Mouse (Mus musculus) adrenal gland, postnatal 4 days (tissue): ENCODE data around the gene Dhcr7. TPM values are rescaled to one million over a fixed set of nuclear protein-coding genes. Genes with fewer than 3 reads are reported as not detected.

Experiments
- DNase-seq, 2 experiments: peaks; one replicate each; pipeline ENCODE4 v3.0.0; 2021 to 2022; ENCODE audit warnings: low spot score in 2 of 2, mixed read lengths in 2 of 2
- microRNA-seq: library from miRNA; unstranded; fragments of <30 nt; microRNA quantifications from one replicate; pipeline ENCODE4 v1.2.0, GENCODE M21; 2021
- total RNA-seq, 2 experiments: library from RNA; stranded (reverse); gene quantifications; 2 replicates each; pipeline ENCODE4 v1.2.3; 2021

The Dhcr7 gene
- total RNA-seq, 2 experiments from 2014 or later, result 186 to 188 TPM

DNA sequence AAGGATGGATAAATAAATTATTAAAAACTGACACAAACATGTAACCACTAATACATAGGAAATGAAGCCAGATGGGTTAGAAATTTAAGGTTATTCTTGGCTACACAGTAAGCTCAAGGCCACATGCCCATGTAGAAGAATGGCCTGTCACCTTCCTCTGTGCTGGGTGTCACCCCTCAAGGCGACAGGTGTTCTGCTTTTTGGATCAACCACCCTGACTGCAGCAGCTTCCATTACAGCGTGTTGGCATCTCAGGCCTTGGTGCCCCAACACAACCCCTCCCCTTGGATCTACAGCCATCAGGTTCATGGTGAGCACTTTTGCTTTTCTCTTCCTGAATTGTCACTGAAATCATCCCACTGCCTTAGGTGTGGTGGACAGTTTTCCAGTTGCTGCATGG, 9.7 kb downstream of the Dhcr7 start:
- no peak for DNase-seq

DNA sequence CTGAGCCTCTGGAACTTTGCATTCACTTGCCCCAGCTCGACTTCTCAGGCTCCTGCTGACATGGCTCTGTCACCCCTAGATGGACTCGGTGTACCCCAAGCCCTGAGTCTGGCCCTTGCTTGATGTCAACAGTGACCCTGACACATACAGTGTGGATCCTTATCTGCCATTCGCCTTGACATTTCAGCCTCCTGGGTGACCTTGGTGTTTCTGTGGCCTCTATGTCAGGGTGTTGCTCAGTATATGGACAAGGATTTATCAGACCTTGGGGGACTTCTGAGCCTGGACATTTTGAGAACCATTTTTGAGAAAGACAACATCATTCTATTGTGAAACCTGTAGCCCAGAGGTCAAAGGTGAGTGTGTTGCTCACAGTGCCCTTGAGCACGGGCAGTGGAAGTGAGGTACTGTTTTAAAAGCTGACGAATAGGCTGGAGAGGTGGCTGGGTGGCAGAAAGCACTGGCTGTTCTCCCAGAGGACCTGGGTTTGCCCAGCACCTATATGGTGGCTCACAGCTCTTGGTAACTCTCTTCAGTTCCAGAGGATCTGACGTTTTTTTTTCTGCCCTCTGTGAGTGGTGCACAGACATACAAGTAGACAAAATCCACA, 10.7 kb downstream of the Dhcr7 start:
- DNase-seq, result no peak

DNA sequence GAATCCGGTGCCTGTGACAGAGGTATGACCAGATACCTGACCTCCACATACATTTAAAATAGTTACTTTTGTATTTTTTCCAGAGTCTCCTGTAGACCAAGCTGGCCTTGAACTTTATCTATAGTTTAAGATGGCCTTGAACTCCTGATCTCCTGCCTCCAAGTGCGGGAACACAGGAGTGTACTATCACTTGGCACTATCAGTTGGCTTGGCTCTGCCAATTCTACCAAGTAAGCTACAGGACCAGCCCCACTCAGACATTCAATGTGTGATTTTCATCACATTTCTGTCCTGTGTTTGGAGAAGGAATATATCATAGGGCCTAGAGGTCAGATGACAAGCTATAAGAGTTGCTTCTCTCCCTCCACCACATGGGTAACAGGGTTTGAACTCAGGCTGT, 11.4 kb downstream of the Dhcr7 start:
- no peak for DNase-seq

DNA sequence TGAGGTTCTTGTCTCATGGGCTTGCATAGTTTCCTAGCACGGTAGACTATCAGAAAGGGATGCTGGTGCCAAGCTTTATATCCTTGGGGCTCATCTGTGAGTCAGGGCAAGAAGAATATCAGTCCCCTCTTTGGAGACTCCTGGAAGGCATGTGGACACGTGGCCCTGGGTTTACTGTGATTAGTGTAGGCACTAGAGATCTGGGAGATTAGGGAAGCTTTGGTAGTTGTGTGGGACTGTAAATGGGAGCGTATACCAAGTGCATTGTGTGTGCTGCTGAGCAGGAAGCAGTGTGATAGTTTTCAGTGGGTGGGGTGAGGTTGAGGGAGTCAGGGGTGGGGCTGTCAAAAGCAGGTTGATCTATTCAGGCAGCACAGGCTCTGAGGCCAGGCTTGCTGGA, 12.0 kb downstream of the Dhcr7 start:
- DNase-seq, result no peak

DNA sequence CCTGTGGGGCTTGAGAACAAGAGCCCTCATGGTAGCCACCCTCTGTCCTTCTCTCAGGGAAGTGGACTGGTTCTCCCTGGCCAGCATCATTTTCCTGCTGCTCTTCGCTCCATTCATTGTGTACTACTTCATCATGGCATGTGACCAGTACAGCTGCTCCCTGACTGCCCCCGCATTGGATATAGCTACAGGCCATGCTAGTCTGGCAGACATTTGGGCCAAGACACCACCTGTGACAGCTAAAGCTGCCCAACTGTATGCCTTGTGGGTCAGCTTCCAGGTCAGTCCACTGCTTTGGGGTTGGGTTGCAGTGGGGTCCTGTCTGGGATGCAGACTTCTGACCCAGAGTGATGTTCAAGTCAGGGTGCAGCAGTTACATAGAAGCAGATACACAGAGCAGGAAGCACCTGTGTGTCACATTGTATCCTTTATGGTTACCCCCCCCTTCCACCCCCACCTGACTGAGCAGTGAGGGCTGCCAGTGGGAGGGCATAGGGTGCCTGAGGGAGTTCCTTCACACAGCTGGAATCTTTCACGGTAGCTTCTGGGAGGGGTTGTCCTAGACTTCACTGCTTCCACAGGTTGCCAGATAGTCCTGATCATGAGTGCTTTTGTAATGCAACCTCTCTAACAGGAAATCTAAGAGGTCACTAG, 14.9 kb downstream of the Dhcr7 start:
- DNase-seq, result no peak

DNA sequence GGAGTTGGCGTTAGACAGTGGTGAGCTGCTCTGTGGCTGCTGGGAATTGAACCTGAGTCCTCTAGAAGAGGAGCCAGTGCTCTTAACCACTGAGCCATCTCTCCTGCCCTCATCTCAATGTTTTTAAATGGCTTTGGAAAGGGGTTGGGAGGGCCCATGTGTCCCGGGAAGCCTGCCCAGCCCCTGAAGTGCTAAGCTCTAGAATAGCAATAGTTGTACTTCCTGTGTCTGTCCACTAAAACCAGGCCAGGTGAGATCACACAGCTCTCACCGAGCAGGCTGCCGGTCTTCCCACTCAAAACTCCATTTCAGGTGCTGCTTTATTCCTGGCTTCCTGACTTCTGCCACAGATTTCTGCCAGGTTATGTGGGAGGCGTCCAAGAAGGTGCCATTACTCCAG, 17.2 kb downstream of the Dhcr7 start:
- no peak for DNase-seq

DNA sequence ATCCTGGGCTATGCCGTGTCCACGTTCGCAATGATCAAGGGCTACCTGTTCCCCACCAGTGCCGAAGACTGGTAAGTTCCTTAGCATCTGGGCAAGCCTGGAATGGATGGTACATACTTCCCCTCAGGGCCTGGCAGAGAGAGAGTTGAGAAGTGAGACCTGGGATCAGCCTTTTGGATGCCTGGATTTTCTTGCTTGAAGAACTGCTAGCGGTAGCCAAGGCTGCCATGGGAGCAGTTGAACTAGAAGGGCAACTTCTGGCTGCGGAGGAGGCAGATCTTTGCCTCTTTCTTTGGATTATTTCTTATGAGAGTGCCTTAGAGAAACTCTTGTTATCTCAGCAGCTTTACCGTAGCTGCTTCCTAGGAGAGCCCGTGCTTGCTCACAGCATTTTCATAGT, 18.4 kb downstream of the Dhcr7 start:
- DNase-seq, result no peak

DNA sequence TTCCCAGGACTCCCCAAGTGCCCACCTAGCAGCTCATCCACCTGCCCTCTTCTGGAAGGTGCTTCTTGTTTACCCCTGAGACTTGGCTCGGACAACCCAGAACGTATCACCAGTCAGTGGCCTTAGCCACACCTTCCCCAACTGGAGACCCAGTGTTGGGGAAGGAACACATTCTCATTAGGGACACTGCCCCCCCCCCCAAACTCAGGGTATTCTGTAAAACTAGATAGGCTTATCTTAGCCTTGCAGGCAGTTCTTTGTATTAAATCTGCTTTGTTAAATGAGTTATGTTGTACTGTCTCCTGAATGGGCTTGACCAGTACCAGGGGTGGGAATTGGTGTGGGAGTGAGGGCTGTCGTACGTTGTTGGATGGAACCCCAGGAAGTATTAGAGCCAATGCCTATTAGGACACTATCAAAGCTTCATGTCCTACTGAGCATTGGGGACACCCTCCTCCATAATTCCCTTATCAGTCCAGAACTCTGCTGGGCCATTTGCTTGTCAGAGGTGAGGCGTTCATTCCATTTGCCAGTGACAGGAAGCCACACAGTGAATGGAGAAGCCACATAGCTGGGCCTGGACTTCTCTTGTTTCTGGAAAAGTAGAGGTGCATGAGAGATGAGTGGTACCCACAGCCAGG, 25.3 kb downstream of the Dhcr7 start:
- DNase-seq, result no peak

DNA sequence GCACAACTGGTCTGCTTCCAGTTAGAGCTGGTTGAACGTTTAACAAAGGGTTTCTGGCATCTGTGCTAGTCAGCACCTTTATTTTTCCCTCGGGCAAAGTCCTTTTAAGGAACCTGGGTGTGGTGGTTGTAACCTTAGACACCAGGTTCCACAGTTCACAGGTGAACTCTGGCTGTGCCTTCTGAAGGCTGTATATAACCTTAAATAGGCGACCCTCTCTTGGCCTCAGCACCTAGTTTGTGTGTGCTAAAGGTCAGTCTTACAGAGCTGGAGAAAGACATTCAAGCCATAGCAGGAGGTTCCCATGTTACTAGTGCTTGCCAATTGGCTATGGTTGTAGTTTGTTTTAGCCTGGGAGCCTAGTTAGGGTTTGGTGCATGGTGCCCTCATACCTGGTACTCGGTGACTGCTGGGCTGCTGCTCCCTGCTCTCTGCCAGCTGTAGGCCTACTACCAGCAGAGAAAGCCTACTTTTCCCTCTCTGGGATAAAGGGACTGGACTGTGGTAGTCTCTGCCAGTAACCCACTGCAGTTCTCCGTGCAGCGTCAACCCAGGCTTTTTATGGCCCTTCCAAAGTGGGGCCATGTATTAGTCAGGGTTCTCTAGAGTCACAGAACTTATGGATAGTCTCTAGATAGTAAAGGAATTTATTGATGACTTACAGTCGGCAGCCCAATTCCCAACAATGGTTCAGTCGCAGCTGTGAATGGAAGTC, 26.0 kb downstream of the Dhcr7 start:
- DNase-seq, result no peak

DNA sequence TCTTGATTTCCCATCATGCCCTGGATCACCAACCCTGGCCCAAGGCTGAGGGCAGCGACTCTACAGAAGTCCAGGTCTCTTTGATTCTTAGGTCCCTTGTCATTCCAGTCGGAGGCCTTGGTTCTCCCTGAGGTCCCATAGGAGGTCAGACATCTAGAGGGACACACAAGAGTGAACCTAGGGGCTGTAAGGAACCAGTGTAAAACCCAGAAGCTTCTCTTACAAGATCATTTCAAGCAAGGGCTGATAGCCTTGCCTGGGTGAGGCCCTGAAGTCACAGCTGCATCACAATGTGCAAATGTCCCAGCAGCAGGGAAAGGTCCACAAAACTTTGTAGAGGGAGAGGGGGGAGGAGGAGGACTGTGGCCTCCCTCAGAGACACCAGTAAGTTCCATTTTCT, 43.6 kb downstream of the Dhcr7 start, which contains the start of gene Gm498:
Gm498 (plus strand) TSS at position 301 of the 400 bp plus-strand sequence.
- DNase-seq, result no peak

DNA sequence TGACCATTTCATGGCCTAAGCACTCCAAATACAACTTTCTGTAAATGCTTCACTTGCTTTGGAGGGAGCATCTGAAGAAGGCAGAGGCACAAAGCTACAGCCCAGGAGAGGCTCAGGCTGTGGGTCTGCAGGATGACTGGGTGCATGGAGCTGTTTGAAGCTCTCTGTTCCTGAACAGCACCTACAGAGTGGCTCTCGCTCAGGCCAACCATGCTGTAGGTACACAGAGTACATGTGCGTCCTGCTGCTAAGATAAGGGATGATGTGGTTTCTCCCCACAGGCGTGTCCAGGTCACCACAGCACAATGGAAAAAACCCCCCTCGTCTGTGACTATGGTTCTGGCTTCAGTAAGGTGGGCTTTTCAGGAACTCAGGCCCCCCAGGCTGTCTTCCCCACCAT, 45.9 kb downstream of the Dhcr7 start:
- DNase-seq, result no peak

DNA sequence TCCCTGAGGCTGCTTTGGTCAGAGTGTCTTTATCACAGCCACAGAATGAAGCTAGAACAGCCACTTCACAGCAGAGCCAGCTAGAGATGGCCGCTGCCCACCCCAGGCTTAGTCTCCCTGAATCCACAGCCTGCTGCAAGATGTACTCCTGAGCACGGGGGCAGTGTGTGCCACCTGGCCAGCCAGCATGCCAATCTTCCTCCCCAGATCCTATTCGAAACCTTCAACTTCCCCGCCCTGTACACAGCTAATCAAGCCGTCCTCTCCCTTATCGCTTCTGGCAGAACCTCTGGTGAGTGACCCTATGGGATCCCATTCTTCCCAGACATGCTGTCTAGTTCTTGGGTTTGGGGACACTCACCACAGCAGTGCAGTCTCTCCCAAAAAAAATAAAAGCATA, 60.8 kb downstream of the Dhcr7 start:
- no peak for DNase-seq

DNA sequence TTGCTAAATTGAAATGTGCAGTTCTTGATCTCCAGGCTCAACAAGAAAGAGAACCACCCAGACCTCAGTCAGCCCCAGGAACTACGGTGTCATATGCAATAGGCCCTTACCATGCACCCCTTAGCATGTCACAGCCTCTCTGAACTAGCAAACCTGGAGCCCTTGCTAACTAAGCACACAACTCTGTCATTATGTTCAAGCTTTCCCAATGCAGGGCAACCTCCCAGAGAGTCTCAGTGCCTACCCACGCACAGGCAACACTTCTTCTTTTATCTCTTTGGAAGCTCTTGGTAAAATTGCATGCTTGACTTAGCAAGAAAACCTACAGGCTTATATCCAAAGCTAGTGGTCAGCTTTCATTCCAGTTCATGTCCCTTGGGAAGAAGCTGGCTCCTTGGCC, 68.2 kb downstream of the Dhcr7 start:
- DNase-seq, result no peak

DNA sequence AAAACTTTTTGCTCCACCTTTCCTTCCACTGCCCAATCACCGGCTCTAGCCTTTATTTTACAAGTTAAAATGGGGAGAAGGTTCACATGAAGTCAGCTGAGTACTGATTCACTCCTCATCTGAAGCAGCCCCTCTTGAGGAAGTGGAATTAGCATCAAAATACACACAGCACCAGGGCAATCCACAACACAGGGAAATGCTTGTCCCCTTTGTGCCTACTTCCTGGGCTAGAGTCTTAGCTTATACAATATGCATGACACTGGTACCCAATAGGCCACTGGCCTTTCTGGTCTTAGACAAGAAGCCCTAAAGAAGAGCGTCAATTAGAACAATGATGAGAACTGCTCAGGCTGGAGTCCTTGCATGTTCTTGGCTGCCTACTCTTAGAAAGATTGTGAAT, 69.4 kb downstream of the Dhcr7 start:
- no peak for DNase-seq

Small RNA genes lying within 50 kb of the gene (microRNA-seq; reads per million reads assigned to microRNA genes)
- not detected for gene Gm22064

Other genes starting within 250 kb of the Dhcr7 start
- 10 to 100 TPM; 44.1 to 45.0 TPM for gene Cars, start 223.1 kb upstream of the Dhcr7 start, total RNA-seq
- gene Tnfrsf26, start 194.4 kb upstream of the Dhcr7 start, total RNA-seq, result 1 to 10 TPM; 1.3 to 1.6 TPM
- 1 to 10 TPM; 8.3 to 9.5 TPM for gene Tnfrsf22, start 173.5 kb upstream of the Dhcr7 start, total RNA-seq
- 1 to 10 TPM; 3.5 to 4.2 TPM for gene Tnfrsf23, start 137.3 kb upstream of the Dhcr7 start, total RNA-seq
- gene Osbpl5, start 66.2 kb upstream of the Dhcr7 start, total RNA-seq, result 10 to 100 TPM; 42.3 to 50.7 TPM
- gene Mrgprg, start 56.2 kb upstream of the Dhcr7 start, total RNA-seq, result not detected
- 1 to 10 TPM; 3.0 to 3.4 TPM for gene Mrgpre, start 38.6 kb upstream of the Dhcr7 start, total RNA-seq
- 10 to 100 TPM; 12.4 to 13.9 TPM for gene Nadsyn1, start 296 bp upstream of the Dhcr7 start, total RNA-seq
- gene Gm498, start 43.7 kb downstream of the Dhcr7 start, total RNA-seq, result not detected
- gene Shank2, start 178.8 kb downstream of the Dhcr7 start, total RNA-seq, result 10 to 100 TPM; 11.1 to 17.7 TPM